Mouse (Mus musculus) bone marrow, adult 2 months (tissue): ENCODE results near the gene Cbln1. TPM values are rescaled to one million over a fixed set of nuclear protein-coding genes. Genes with fewer than 3 reads are reported as not detected.

Experiments used
- H3K27ac ChIP-seq: fragments of 200-500 bp; 2 replicates; pipeline ENCODE4 v1.5.1; 2012; ENCODE audit warnings: low read depth, mild to moderate bottlenecking, control low read depth, inconsistent platforms, low read length; ENCODE audit not compliant: control insufficient read depth, poor library complexity, insufficient read depth
- H3K4me1 ChIP-seq: fragments of 200-500 bp; 2 replicates; pipeline ENCODE4 v1.6.1; 2011; ENCODE audit warnings: low read length; ENCODE audit not compliant: control insufficient read depth, insufficient read depth
- H3K4me3 ChIP-seq: fragments of 200-500 bp; replicated peaks from 2 replicates; pipeline ENCODE3; 2011; ENCODE audit warnings: mild to moderate bottlenecking, low read depth, low read length, control low read depth; ENCODE audit not compliant: control insufficient read depth
- CTCF ChIP-seq: fragments of 200-500 bp; IDR thresholded peaks from 2 replicates; pipeline ENCODE4 v1.5.1; 2011; ENCODE audit warnings: low read length, control low read depth; ENCODE audit not compliant: control insufficient read depth, insufficient read depth
- POLR2A ChIP-seq: fragments of 200-500 bp; IDR thresholded peaks from 2 replicates; pipeline ENCODE4 v1.6.1; 2011; ENCODE audit warnings: low read depth, mild to moderate bottlenecking, control low read depth, low read length, borderline replicate concordance; ENCODE audit not compliant: control insufficient read depth
- WGBS: fragments of 180-500 bp; shearing (Covaris S2); methylation state at CpG from one replicate; pipeline ENCODE4 v1.1.7; 2018; 5-methylcytosine and 5-hydroxymethylcytosine counted together
- polyA plus RNA-seq: library from polyadenylated mRNA; stranded (reverse); fragments of >200 nt; gene quantifications from 2 replicates; pipeline ENCODE4 v1.2.4, GENCODE M21; 2011; ENCODE audit warnings: low replicate concordance; ENCODE audit not compliant: missing spikeins, insufficient read depth, insufficient read length

The Cbln1 gene
- polyA plus RNA-seq: 2.8 and 4.2 TPM in 2 replicates

GRCm38 (mm10) chr8:87472271-87473236, at the start of gene Cbln1:
Gene Cbln1 (minus strand): TSS chr8:87472609.
- H3K4me3 ChIP-seq: peak within 1 kb of the TSS; percentile 28
- H3K4me1 ChIP-seq: no peaks in the 10 kb centered on the region
- 2% methylated on average over 118 of the region's 122 CpGs for WGBS
- no peak within 1 kb of the TSS for H3K27ac ChIP-seq
- TF ChIP-seq POLR2A (no peak), CTCF (no peak)

DNA sequence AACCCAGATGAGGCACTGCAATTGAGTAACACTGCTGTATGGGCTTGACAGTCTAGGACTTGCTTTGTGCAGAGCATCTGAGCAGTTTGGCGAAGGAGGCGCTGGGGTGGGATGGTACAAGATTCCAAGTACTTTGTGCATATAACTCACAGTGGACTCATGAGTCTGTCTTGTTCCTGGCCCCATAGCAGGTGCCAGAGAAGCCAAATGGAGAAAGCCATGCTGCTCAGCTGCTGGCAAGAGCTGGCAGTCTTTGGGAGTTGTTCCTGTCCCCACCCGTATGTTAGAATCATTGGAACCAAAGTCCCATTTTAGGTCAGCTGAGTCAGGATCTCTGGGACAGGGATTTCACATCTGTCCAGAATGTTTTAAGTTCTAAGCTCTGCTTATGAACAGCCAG, 44.7 kb upstream of the Cbln1 start:
- Histone ChIP-seq H3K4me1 (no peaks in the 10 kb centered on the region), H3K4me3 (no peak overlapping the region), H3K27ac (no peak overlapping the region)
- TF ChIP-seq CTCF (no peak), POLR2A (no peak)
- 85% methylated on average over 3 of the region's 3 CpGs for WGBS

- Histone ChIP-seq H3K27ac (no peak overlapping the region), H3K4me1 (no peaks in the 10 kb centered on the region), H3K4me3 (no peak overlapping the region)
- no peak for TF ChIP-seq POLR2A
- TF ChIP-seq CTCF: no peak
- 80% methylated on average over 5 of the region's 5 CpGs for WGBS
Measured at GRCm38 (mm10) chr8:87513796-87514195, 41.4 kb upstream of the Cbln1 start.

GRCm38 (mm10) chr8:87513350-87513749, 40.9 kb upstream of the Cbln1 start:
- Histone ChIP-seq H3K4me1 (no peaks in the 10 kb centered on the region), H3K27ac (no peak overlapping the region), H3K4me3 (no peak overlapping the region)
- no peak for TF ChIP-seq POLR2A
- TF ChIP-seq CTCF: no peak
- 67% methylated on average over 3 of the region's 3 CpGs for WGBS

DNA sequence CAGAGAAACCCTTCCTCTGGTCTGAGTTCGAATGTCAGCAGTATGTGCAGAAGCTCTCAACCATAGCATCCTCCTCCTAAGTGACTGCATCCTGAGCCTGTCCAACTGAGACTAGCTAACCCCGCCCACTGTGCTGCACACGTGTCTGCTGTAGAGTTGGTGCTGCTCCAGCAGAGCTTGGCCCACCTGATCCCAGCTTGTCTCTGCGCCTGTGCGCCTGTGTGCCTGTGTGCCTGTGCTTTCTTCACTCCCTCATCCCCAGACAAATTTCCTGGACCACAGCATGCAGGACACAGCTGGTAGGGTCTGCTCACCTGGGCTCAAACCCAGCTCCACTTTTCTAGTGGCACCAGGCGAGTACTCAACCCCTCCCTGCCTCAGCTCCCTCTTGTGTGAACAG, 40.2 kb upstream of the Cbln1 start:
- 77% methylated on average over 6 of the region's 6 CpGs for WGBS
- H3K4me1 ChIP-seq: no peaks in the 10 kb centered on the region
- no peak overlapping the region for H3K27ac ChIP-seq
- H3K4me3 ChIP-seq: no peak overlapping the region
- TF ChIP-seq POLR2A: no peak
- TF ChIP-seq CTCF: no peak

GRCm38 (mm10) chr8:87507046-87507445, 34.6 kb upstream of the Cbln1 start:
- WGBS: 46% methylated on average over 9 of the region's 9 CpGs
- TF ChIP-seq CTCF (no peak), POLR2A (no peak)
- H3K4me1 ChIP-seq: no peaks in the 10 kb centered on the region
- H3K4me3 ChIP-seq: no peak overlapping the region
- no peak overlapping the region for H3K27ac ChIP-seq

- WGBS: 58% methylated on average over 5 of the region's 5 CpGs
- H3K27ac ChIP-seq: no peak overlapping the region
- TF ChIP-seq POLR2A (no peak), CTCF (no peak)
- no peak overlapping the region for H3K4me3 ChIP-seq
- no peaks in the 10 kb centered on the region for H3K4me1 ChIP-seq
Measured at GRCm38 (mm10) chr8:87504441-87504840, 32.0 kb upstream of the Cbln1 start.

- Histone ChIP-seq H3K4me3 (no peak overlapping the region), H3K27ac (no peak overlapping the region), H3K4me1 (no peaks in the 10 kb centered on the region)
- WGBS: 49% methylated on average over 6 of the region's 6 CpGs
- TF ChIP-seq POLR2A (no peak), CTCF (no peak)
Measured at GRCm38 (mm10) chr8:87502684-87503083, 30.3 kb upstream of the Cbln1 start.
